Mouse (Mus musculus) liver, embryonic 15.5 days (tissue): ENCODE results near the gene Tcte3. TPM values are rescaled to one million over a fixed set of nuclear protein-coding genes. Genes with fewer than 3 reads are reported as not detected.
"Not testable (repeated sequence)": the region's sequence is repeated elsewhere in the genome, so short reads cannot be mapped to it uniquely, and the experiment has no call there.

Experiments
- ATAC-seq: fragments of 200-750 bp; cut with Nextera tagmentation; 2 replicates; pipeline ENCODE4 v1.8.0; 2017; ENCODE audit warnings: moderate number of reproducible peaks, mild to moderate bottlenecking, moderate library complexity; ENCODE audit not compliant: insufficient read depth
- H3K27ac ChIP-seq: fragments of 300-500 bp; sonication (generic); replicated peaks from 2 replicates; pipeline ENCODE4 v1.5.1; 2015; ENCODE audit warnings: mild to moderate bottlenecking, inconsistent platforms
- H3K27me3 ChIP-seq: fragments of 300-500 bp; sonication (generic); 2 replicates; pipeline ENCODE4 v1.6.1; 2015; ENCODE audit warnings: mild to moderate bottlenecking, inconsistent platforms
- H3K36me3 ChIP-seq: fragments of 300-500 bp; sonication (generic); replicated peaks from 2 replicates; pipeline ENCODE4 v1.6.1; 2015; ENCODE audit warnings: moderate library complexity, mild to moderate bottlenecking, inconsistent platforms
- H3K4me1 ChIP-seq: fragments of 300-500 bp; sonication (generic); replicated peaks from 2 replicates; pipeline ENCODE4 v1.6.1; 2015; ENCODE audit warnings: inconsistent platforms
- H3K4me2 ChIP-seq: fragments of 300-500 bp; sonication (generic); 2 replicates; pipeline ENCODE4 v1.6.1; 2015; ENCODE audit warnings: moderate library complexity, mild to moderate bottlenecking, inconsistent platforms
- H3K4me3 ChIP-seq: fragments of 300-500 bp; sonication (generic); replicated peaks from 2 replicates; pipeline ENCODE4 v1.5.1; 2015; ENCODE audit warnings: mild to moderate bottlenecking, inconsistent platforms
- H3K9ac ChIP-seq: fragments of 300-500 bp; sonication (generic); 2 replicates; pipeline ENCODE4 v1.6.1; 2015; ENCODE audit warnings: moderate library complexity, mild to moderate bottlenecking, inconsistent platforms
- H3K9me3 ChIP-seq: fragments of 300-500 bp; sonication (generic); replicated peaks from 2 replicates; pipeline ENCODE4 v1.6.1; 2016; ENCODE audit warnings: inconsistent platforms
- WGBS: fragments of 180-500 bp; shearing (Covaris S2); methylation state at CpG from one replicate; pipeline ENCODE4 v1.1.7; 2015; ENCODE audit warnings: mixed read lengths; ENCODE audit not compliant: insufficient replicate concordance; 5-methylcytosine and 5-hydroxymethylcytosine counted together
- polyA plus RNA-seq: library from polyadenylated mRNA; unstranded; fragments of >200 nt; fragmentation: Nextera tagmentation; extraction: Ambion mirVana; gene quantifications from 2 replicates; pipeline ENCODE4 v1.2.1, GENCODE M21; 2015

The Tcte3 gene
- polyA plus RNA-seq = 2.3 and 2.8 TPM in 2 replicates

- not testable (repeated sequence) for H3K4me1 ChIP-seq, H3K27me3 ChIP-seq, H3K9me3 ChIP-seq, H3K27ac ChIP-seq, H3K4me2 ChIP-seq, H3K9ac ChIP-seq, H3K36me3 ChIP-seq
- H3K4me3 ChIP-seq = peak within 1 kb of the TSS; percentile 32; the same call in 1 of the 2 replicates
- peak; percentile 95 for ATAC-seq
- WGBS = 0% methylated on average over 19 of the region's 56 CpGs
Measured at GRCm38 (mm10) chr17:15041175-15041729, at the start of gene Tcte3, which contains the start of the genes Ermard and Gm3448. Gene Tcte3, minus strand, starts transcription at chr17:15041488. Gene Ermard, plus strand, starts transcription at chr17:15041208. Gene Gm3448, minus strand, starts transcription at chr17:15041537.

- H3K9me3 ChIP-seq = no peaks in the 10 kb centered on the region
- H3K4me3 ChIP-seq = no peak overlapping the region
- no peak overlapping the region for H3K27ac ChIP-seq
- peaks cover 36% of the 10 kb centered on the region for H3K4me1 ChIP-seq
- no peak overlapping the region for H3K4me2 ChIP-seq
- no peak for ATAC-seq
- H3K9ac ChIP-seq = no peak overlapping the region
- H3K27me3 ChIP-seq = peaks cover 9% of the 10 kb centered on the region; the same call in 1 of the 2 replicates
- WGBS = 36% methylated on average over 8 of the region's 8 CpGs
- no peaks in the 10 kb centered on the region for H3K36me3 ChIP-seq
Measured at GRCm38 (mm10) chr17:15088591-15089001, 47.3 kb upstream of the Tcte3 start.

- H3K4me2 ChIP-seq = no peak overlapping the region
- H3K4me1 ChIP-seq = peaks cover 40% of the 10 kb centered on the region
- 48% methylated on average over 2 of the region's 2 CpGs for WGBS
- H3K27ac ChIP-seq = no peak overlapping the region
- ATAC-seq = no peak
- no peak overlapping the region for H3K4me3 ChIP-seq
- no peak overlapping the region for H3K9ac ChIP-seq
- H3K36me3 ChIP-seq = no peaks in the 10 kb centered on the region
- no peaks in the 10 kb centered on the region for H3K9me3 ChIP-seq
- H3K27me3 ChIP-seq = peaks cover 6% of the 10 kb centered on the region; the same call in 1 of the 2 replicates
Measured at GRCm38 (mm10) chr17:15088166-15088565, 46.9 kb upstream of the Tcte3 start.

- Histone ChIP-seq H3K4me2 (peak overlapping the region; percentile 64), H3K9ac (no peak overlapping the region)
- ATAC-seq = peak; percentile 41
Measured at GRCm38 (mm10) chr17:15085006-15085405, 43.7 kb upstream of the Tcte3 start.

GRCm38 (mm10) chr17:15084226-15084848, 43.0 kb upstream of the Tcte3 start:
- Histone ChIP-seq H3K9ac (no peak overlapping the region), H3K36me3 (no peaks in the 10 kb centered on the region), H3K4me1 (peaks cover 43% of the 10 kb centered on the region), H3K4me2 (peak overlapping the region; percentile 64), H3K27ac (peak overlapping the region; percentile 74), H3K9me3 (no peaks in the 10 kb centered on the region), H3K4me3 (0 out of 2 replicates have a peak overlapping the region, but pooled peaks have one; percentile 19), H3K27me3 (peaks cover 6% of the 10 kb centered on the region; the same call in 1 of the 2 replicates)
- 27% methylated on average over 13 of the region's 13 CpGs for WGBS
- peak; percentile 88 for ATAC-seq

More at GRCm38 (mm10) chr17:15085006-15085405, 43.7 kb upstream of the Tcte3 start:
- H3K36me3 ChIP-seq = no peaks in the 10 kb centered on the region
- 59% methylated on average over 2 of the region's 2 CpGs for WGBS
- peak overlapping the region; percentile 74; the same call in 1 of the 2 replicates for H3K27ac ChIP-seq
- peaks cover 6% of the 10 kb centered on the region; the same call in 1 of the 2 replicates for H3K27me3 ChIP-seq
- H3K4me3 ChIP-seq = no peak overlapping the region
- peaks cover 43% of the 10 kb centered on the region for H3K4me1 ChIP-seq
- no peaks in the 10 kb centered on the region for H3K9me3 ChIP-seq

GRCm38 (mm10) chr17:15077536-15077935, 36.2 kb upstream of the Tcte3 start:
- H3K27ac ChIP-seq = no peak overlapping the region
- 13% methylated on average over 2 of the region's 2 CpGs for WGBS
- H3K9ac ChIP-seq = no peak overlapping the region
- peak; percentile 36; the same call in 1 of the 2 replicates for ATAC-seq
- no peak overlapping the region for H3K4me2 ChIP-seq
- H3K4me1 ChIP-seq = peaks cover 26% of the 10 kb centered on the region
- H3K4me3 ChIP-seq = no peak overlapping the region
- H3K36me3 ChIP-seq = no peaks in the 10 kb centered on the region
- H3K9me3 ChIP-seq = no peaks in the 10 kb centered on the region
- H3K27me3 ChIP-seq = no peaks in the 10 kb centered on the region

- peak; percentile 40; the same call in 1 of the 2 replicates for ATAC-seq
- H3K27ac ChIP-seq = no peak overlapping the region
Measured at GRCm38 (mm10) chr17:15075033-15075432, 33.7 kb upstream of the Tcte3 start.

GRCm38 (mm10) chr17:15072211-15072610, 30.9 kb upstream of the Tcte3 start:
- H3K4me3 ChIP-seq = no peak overlapping the region
- no peak overlapping the region for H3K4me2 ChIP-seq
- no peak for ATAC-seq
- peaks cover 29% of the 10 kb centered on the region for H3K4me1 ChIP-seq
- H3K36me3 ChIP-seq = no peaks in the 10 kb centered on the region
- no peaks in the 10 kb centered on the region for H3K9me3 ChIP-seq
- H3K27ac ChIP-seq = no peak overlapping the region
- WGBS = 69% methylated on average over 2 of the region's 2 CpGs
- no peak overlapping the region for H3K9ac ChIP-seq
- no peaks in the 10 kb centered on the region for H3K27me3 ChIP-seq

More at GRCm38 (mm10) chr17:15075033-15075432, 33.7 kb upstream of the Tcte3 start:
- no peaks in the 10 kb centered on the region for H3K36me3 ChIP-seq
- H3K4me3 ChIP-seq = no peak overlapping the region
- H3K9ac ChIP-seq = no peak overlapping the region
- no peak overlapping the region for H3K4me2 ChIP-seq
- WGBS = 64% methylated on average over 8 of the region's 8 CpGs
- peaks cover 26% of the 10 kb centered on the region for H3K4me1 ChIP-seq
- H3K9me3 ChIP-seq = no peaks in the 10 kb centered on the region
- no peaks in the 10 kb centered on the region for H3K27me3 ChIP-seq

GRCm38 (mm10) chr17:15069124-15069523, 27.8 kb upstream of the Tcte3 start:
- WGBS = 22% methylated on average over 2 of the region's 2 CpGs
- Histone ChIP-seq H3K9ac (no peak overlapping the region), H3K27me3 (no peaks in the 10 kb centered on the region), H3K4me1 (peaks cover 19% of the 10 kb centered on the region), H3K4me2 (no peak overlapping the region), H3K4me3 (no peak overlapping the region), H3K36me3 (0 out of 2 replicates have a peak, but pooled peaks cover 6% of the 10 kb centered on the region), H3K27ac (no peak overlapping the region), H3K9me3 (no peaks in the 10 kb centered on the region)
- ATAC-seq = no peak

GRCm38 (mm10) chr17:15068040-15068792, 26.9 kb upstream of the Tcte3 start:
- H3K36me3 ChIP-seq = 0 out of 2 replicates have a peak, but pooled peaks cover 12% of the 10 kb centered on the region
- peak; percentile 43; the same call in 1 of the 2 replicates for ATAC-seq
- WGBS = 36% methylated on average over 8 of the region's 8 CpGs
- no peak overlapping the region for H3K4me2 ChIP-seq
- H3K4me3 ChIP-seq = no peak overlapping the region
- peaks cover 19% of the 10 kb centered on the region for H3K4me1 ChIP-seq
- H3K27me3 ChIP-seq = no peaks in the 10 kb centered on the region
- no peaks in the 10 kb centered on the region for H3K9me3 ChIP-seq
- 0 out of 2 replicates have a peak overlapping the region, but pooled peaks have one; percentile 3 for H3K27ac ChIP-seq
- no peak overlapping the region for H3K9ac ChIP-seq

- Histone ChIP-seq H3K4me2 (no peak overlapping the region), H3K27ac (no peak overlapping the region), H3K4me1 (peaks cover 19% of the 10 kb centered on the region), H3K9ac (no peak overlapping the region), H3K4me3 (no peak overlapping the region), H3K36me3 (peaks cover 16% of the 10 kb centered on the region; the same call in 1 of the 2 replicates), H3K9me3 (no peaks in the 10 kb centered on the region), H3K27me3 (no peaks in the 10 kb centered on the region)
- no peak for ATAC-seq
- 67% methylated on average over 1 of the region's 1 CpGs for WGBS
Measured at GRCm38 (mm10) chr17:15066911-15067310, 25.6 kb upstream of the Tcte3 start.
